Mouse (Mus musculus): ENCODE results near the gene Sema4b. TPM values are rescaled to one million over a fixed set of nuclear protein-coding genes. Genes with fewer than 3 reads are reported as not detected.

Gene Sema4b
- polyA plus RNA-seq, 1 experiment from 2014 or later = 10.5 TPM

DNA sequence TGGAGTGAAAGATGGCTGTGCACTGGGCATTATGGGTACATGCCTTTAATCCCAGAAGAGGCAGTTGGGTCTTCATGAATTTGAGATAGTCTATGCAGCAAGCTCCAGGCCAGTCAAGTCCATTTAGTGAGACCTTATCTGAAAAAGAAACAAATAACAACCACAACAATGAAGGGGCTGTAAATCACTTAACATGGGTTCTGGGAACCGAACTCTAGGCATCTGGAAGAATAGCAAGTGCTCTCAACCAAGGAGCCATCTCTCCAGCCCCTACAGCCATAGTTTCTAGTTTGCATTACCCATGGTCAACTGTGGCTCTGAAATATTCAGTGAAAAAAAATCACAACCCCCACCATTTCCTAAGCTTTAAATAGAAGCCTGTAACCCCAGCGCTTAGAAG, 16.8 kb upstream of the Sema4b start:
- ATAC-seq (ENCODE audit: low read depth) (no peak), DNase-seq (ENCODE audit: low spot score) (no peak)
- H3K9me3 ChIP-seq (ENCODE audit: control insufficient read depth, low read length) = no peaks in the 10 kb centered on the region
- no peaks in the 10 kb centered on the region for H3K27me3 ChIP-seq (replicated peaks; ENCODE audit: control insufficient read depth, insufficient read depth, low read length)
- no peak overlapping the region for H3K27ac ChIP-seq (replicated peaks; ENCODE audit: low read depth, low read length)
- H3K36me3 ChIP-seq (ENCODE audit: control insufficient read depth, insufficient read depth, low read length) = no peaks in the 10 kb centered on the region
- WGBS = 80% methylated on average over 2 of the region's 2 CpGs
- H3K4me1 ChIP-seq (ENCODE audit: control insufficient read depth, insufficient read depth, low read length) = peaks cover 5% of the 10 kb centered on the region; the same call in 1 of the 2 replicates
- no peak overlapping the region for H3K4me3 ChIP-seq (ENCODE audit: low read depth, low read length)
- no peak overlapping the region for H3K9ac ChIP-seq (ENCODE audit: low read depth, low read length)
- no peak overlapping the region for H3K4me2 ChIP-seq (ENCODE audit: low read depth, low read length)

- Histone ChIP-seq H3K9me3 (ENCODE audit: control insufficient read depth, low read length) (no peaks in the 10 kb centered on the region), H3K4me1 (ENCODE audit: control insufficient read depth, insufficient read depth, low read length) (peaks cover 5% of the 10 kb centered on the region; the same call in 1 of the 2 replicates), H3K4me3 (ENCODE audit: low read depth, low read length) (no peak overlapping the region), H3K36me3 (ENCODE audit: control insufficient read depth, insufficient read depth, low read length) (no peaks in the 10 kb centered on the region), H3K4me2 (ENCODE audit: low read depth, low read length) (no peak overlapping the region), H3K27ac (replicated peaks; ENCODE audit: low read depth, low read length) (peak overlapping the region; percentile 28), H3K9ac (ENCODE audit: low read depth, low read length) (no peak overlapping the region), H3K27me3 (replicated peaks; ENCODE audit: control insufficient read depth, insufficient read depth, low read length) (no peaks in the 10 kb centered on the region)
- WGBS = 30% methylated on average over 8 of the region's 8 CpGs
- peak; percentile 81 for DNase-seq (ENCODE audit: low spot score)
- ATAC-seq (ENCODE audit: low read depth) = peak; percentile 41; the same call in 1 of the 2 replicates
Observed at GRCm38 (mm10) chr7:80171345-80171744, 15.3 kb upstream of the Sema4b start.

GRCm38 (mm10) chr7:80172069-80172956, 14.3 kb upstream of the Sema4b start:
- H3K27ac ChIP-seq (replicated peaks; ENCODE audit: low read depth, low read length) = no peak overlapping the region
- no peak overlapping the region for H3K9ac ChIP-seq (ENCODE audit: low read depth, low read length)

GRCm38 (mm10) chr7:80176159-80176558, 10.5 kb upstream of the Sema4b start:
- Histone ChIP-seq H3K4me2 (ENCODE audit: low read depth, low read length) (no peak overlapping the region), H3K4me1 (ENCODE audit: control insufficient read depth, insufficient read depth, low read length) (peaks cover 3% of the 10 kb centered on the region; the same call in 1 of the 2 replicates), H3K9me3 (ENCODE audit: control insufficient read depth, low read length) (no peaks in the 10 kb centered on the region), H3K27ac (replicated peaks; ENCODE audit: low read depth, low read length) (no peak overlapping the region), H3K27me3 (replicated peaks; ENCODE audit: control insufficient read depth, insufficient read depth, low read length) (no peaks in the 10 kb centered on the region), H3K4me3 (ENCODE audit: low read depth, low read length) (no peak overlapping the region), H3K9ac (ENCODE audit: low read depth, low read length) (no peak overlapping the region), H3K36me3 (ENCODE audit: control insufficient read depth, insufficient read depth, low read length) (no peaks in the 10 kb centered on the region)
- no peak for ATAC-seq (ENCODE audit: low read depth)
- WGBS = 63% methylated on average over 3 of the region's 3 CpGs
- DNase-seq (ENCODE audit: low spot score) = no peak

More at GRCm38 (mm10) chr7:80172069-80172956, 14.3 kb upstream of the Sema4b start:
- ATAC-seq (ENCODE audit: low read depth) = no peak
- Histone ChIP-seq H3K4me3 (ENCODE audit: low read depth, low read length) (no peak overlapping the region), H3K9me3 (ENCODE audit: control insufficient read depth, low read length) (no peaks in the 10 kb centered on the region), H3K4me1 (ENCODE audit: control insufficient read depth, insufficient read depth, low read length) (peaks cover 5% of the 10 kb centered on the region; the same call in 1 of the 2 replicates), H3K27me3 (replicated peaks; ENCODE audit: control insufficient read depth, insufficient read depth, low read length) (no peaks in the 10 kb centered on the region), H3K36me3 (ENCODE audit: control insufficient read depth, insufficient read depth, low read length) (no peaks in the 10 kb centered on the region), H3K4me2 (ENCODE audit: low read depth, low read length) (no peak overlapping the region)
- WGBS = 58% methylated on average over 8 of the region's 8 CpGs
- no peak for DNase-seq (ENCODE audit: low spot score)

DNA sequence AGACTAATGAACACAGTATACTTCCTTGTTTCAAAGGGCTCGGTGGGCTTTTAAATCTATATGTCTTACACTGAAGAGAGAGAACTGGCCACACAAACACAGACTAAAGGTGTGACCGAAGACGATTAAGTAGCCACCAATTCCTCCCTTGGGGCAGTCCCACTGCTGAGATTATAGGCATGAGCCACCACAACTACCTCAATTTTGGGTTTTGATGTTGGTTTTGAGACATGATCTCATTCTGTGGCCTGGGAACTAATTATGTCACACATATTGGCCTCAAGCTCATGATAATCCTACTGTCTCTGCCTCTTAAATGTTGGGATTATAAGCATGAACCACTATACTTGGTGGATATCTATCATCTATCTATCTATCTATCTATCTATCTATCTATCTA, 9.2 kb upstream of the Sema4b start:
- Histone ChIP-seq H3K36me3 (ENCODE audit: control insufficient read depth, insufficient read depth, low read length) (no peaks in the 10 kb centered on the region), H3K4me3 (ENCODE audit: low read depth, low read length) (no peak overlapping the region), H3K4me2 (ENCODE audit: low read depth, low read length) (no peak overlapping the region), H3K27me3 (replicated peaks; ENCODE audit: control insufficient read depth, insufficient read depth, low read length) (no peaks in the 10 kb centered on the region), H3K4me1 (ENCODE audit: control insufficient read depth, insufficient read depth, low read length) (no peaks in the 10 kb centered on the region), H3K9me3 (ENCODE audit: control insufficient read depth, low read length) (no peaks in the 10 kb centered on the region), H3K9ac (ENCODE audit: low read depth, low read length) (no peak overlapping the region), H3K27ac (replicated peaks; ENCODE audit: low read depth, low read length) (no peak overlapping the region)
- no peak for DNase-seq (ENCODE audit: low spot score)
- WGBS = 87% methylated on average over 3 of the region's 3 CpGs
- no peak for ATAC-seq (ENCODE audit: low read depth)

DNA sequence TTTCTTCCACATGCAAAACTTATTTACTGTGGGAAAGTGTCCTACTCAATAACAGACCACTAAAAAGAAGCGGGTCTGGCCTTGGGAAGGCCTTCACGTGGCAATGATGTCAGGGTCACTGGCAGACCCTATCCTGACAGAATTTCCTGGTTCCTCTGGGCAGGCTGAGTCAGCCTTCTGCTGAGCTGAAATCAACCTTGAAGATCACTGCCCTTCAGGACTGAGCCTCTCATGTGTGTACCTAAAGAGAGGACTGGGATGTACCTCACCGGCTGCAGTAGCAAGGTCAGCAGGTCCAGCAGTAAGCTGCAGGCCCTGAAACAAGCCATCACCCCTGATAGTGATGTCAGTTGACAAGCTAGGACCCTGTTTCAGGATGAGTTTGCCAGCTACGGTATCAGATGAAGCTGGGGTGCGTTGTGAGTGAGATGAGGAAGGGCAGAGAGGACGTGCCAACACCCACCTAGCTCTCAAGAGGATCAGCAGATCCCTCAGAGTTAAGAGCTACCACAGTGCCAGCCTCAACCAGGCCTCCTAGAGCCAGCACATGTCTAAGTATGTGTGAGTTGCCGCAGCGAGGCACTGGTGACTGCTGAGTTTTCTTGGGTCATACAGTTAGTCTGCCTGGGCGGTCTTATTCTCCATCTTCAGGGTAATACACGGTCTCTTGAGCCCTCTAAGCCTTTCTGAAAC, 8.5 kb upstream of the Sema4b start:
- no peaks in the 10 kb centered on the region for H3K9me3 ChIP-seq (ENCODE audit: control insufficient read depth, low read length)

DNA sequence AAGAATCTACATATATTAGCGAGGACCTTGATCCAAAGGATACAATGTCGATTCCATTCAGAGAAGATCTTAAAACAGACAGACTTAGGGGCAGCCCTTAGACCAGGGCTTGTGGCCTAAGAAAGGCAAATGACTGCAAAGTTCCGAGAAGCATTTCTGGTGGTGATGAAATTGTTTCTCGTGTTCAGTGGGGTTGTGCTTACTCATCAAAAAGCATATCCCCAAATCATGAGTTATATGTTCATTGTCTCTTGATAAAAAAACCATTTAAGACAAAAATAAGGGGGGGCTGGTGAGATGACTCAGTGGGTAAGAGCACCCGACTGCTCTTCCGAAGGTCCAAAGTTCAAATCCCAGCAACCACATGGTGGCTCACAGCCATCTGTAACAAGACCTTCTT, 7.3 kb upstream of the Sema4b start:
- no peak overlapping the region for H3K27ac ChIP-seq (replicated peaks; ENCODE audit: low read depth, low read length)
- H3K4me1 ChIP-seq (ENCODE audit: control insufficient read depth, insufficient read depth, low read length) = no peaks in the 10 kb centered on the region
- no peaks in the 10 kb centered on the region for H3K27me3 ChIP-seq (replicated peaks; ENCODE audit: control insufficient read depth, insufficient read depth, low read length)
- H3K4me3 ChIP-seq (ENCODE audit: low read depth, low read length) = no peak overlapping the region
- 90% methylated on average over 6 of the region's 6 CpGs for WGBS
- H3K4me2 ChIP-seq (ENCODE audit: low read depth, low read length) = no peak overlapping the region
- no peaks in the 10 kb centered on the region for H3K36me3 ChIP-seq (ENCODE audit: control insufficient read depth, insufficient read depth, low read length)
- no peaks in the 10 kb centered on the region for H3K9me3 ChIP-seq (ENCODE audit: control insufficient read depth, low read length)
- ATAC-seq (ENCODE audit: low read depth) (no peak), DNase-seq (ENCODE audit: low spot score) (no peak)
- H3K9ac ChIP-seq (ENCODE audit: low read depth, low read length) = no peak overlapping the region

More for the DNA sequence above, 8.5 kb upstream of the Sema4b start:
- DNase-seq (ENCODE audit: low spot score) (no peak), ATAC-seq (ENCODE audit: low read depth) (no peak)
- Histone ChIP-seq H3K27ac (replicated peaks; ENCODE audit: low read depth, low read length) (no peak overlapping the region), H3K4me1 (ENCODE audit: control insufficient read depth, insufficient read depth, low read length) (no peaks in the 10 kb centered on the region), H3K27me3 (replicated peaks; ENCODE audit: control insufficient read depth, insufficient read depth, low read length) (no peaks in the 10 kb centered on the region), H3K4me2 (ENCODE audit: low read depth, low read length) (no peak overlapping the region), H3K9ac (ENCODE audit: low read depth, low read length) (no peak overlapping the region), H3K36me3 (ENCODE audit: control insufficient read depth, insufficient read depth, low read length) (no peaks in the 10 kb centered on the region), H3K4me3 (ENCODE audit: low read depth, low read length) (no peak overlapping the region)
- 80% methylated on average over 10 of the region's 10 CpGs for WGBS

- H3K4me1 ChIP-seq (ENCODE audit: control insufficient read depth, insufficient read depth, low read length) = no peaks in the 10 kb centered on the region
- no peaks in the 10 kb centered on the region for H3K27me3 ChIP-seq (replicated peaks; ENCODE audit: control insufficient read depth, insufficient read depth, low read length)
- WGBS = 83% methylated on average over 6 of the region's 6 CpGs
- H3K4me2 ChIP-seq (ENCODE audit: low read depth, low read length) = no peak overlapping the region
- H3K36me3 ChIP-seq (ENCODE audit: control insufficient read depth, insufficient read depth, low read length) = no peaks in the 10 kb centered on the region
- H3K9me3 ChIP-seq (ENCODE audit: control insufficient read depth, low read length) = no peaks in the 10 kb centered on the region
- no peak overlapping the region for H3K9ac ChIP-seq (ENCODE audit: low read depth, low read length)
- no peak overlapping the region for H3K4me3 ChIP-seq (ENCODE audit: low read depth, low read length)
- DNase-seq (ENCODE audit: low spot score) = no peak
- H3K27ac ChIP-seq (replicated peaks; ENCODE audit: low read depth, low read length) = no peak overlapping the region
- ATAC-seq (ENCODE audit: low read depth) = no peak
Observed at GRCm38 (mm10) chr7:80179790-80180189, 6.9 kb upstream of the Sema4b start.

All from embryonic facial prominence, embryonic 14.5 days (tissue).